Mouse (Mus musculus) splenic B cell, adult 2 months (primary cell): Measurements from ENCODE around the gene Ifi27l2b.

Experiments used
- DNase-seq: peaks from one replicate; pipeline ENCODE4 v3.0.0-alpha.2; 2011; ENCODE audit warnings: low read depth, low spot score
- H3K27me3 ChIP-seq: 2 replicates; pipeline ENCODE4 v1.6.1; 2012; ENCODE audit warnings: mild to moderate bottlenecking, low read length, moderate library complexity, mixed read lengths; ENCODE audit not compliant: control insufficient read depth, poor library complexity, insufficient read depth, severe bottlenecking
- H3K36me3 ChIP-seq: 2 replicates; pipeline ENCODE4 v1.6.1; 2012; ENCODE audit warnings: mild to moderate bottlenecking, low read length, moderate library complexity, mixed read lengths; ENCODE audit not compliant: control insufficient read depth, poor library complexity, insufficient read depth, severe bottlenecking

Ifi27l2b gene

GRCm38 (mm10) chr12:103408144-103408543, 48.9 kb downstream of the Ifi27l2b start:
- Histone ChIP-seq H3K27me3 (no peaks in the 10 kb centered on the region), H3K36me3 (peaks cover 17% of the 10 kb centered on the region)
- DNase-seq: no peak

GRCm38 (mm10) chr12:103407720-103408119, 49.3 kb downstream of the Ifi27l2b start, which contains the start of gene 9330161L09Rik:
TSS of gene 9330161L09Rik (minus strand) at chr12:103407820.
- DNase-seq: no peak
- H3K36me3 ChIP-seq: peaks cover 17% of the 10 kb centered on the region
- no peaks in the 10 kb centered on the region for H3K27me3 ChIP-seq

- no peak for DNase-seq
- no peaks in the 10 kb centered on the region for H3K27me3 ChIP-seq
- peaks cover 7% of the 10 kb centered on the region; the same call in 1 of the 2 replicates for H3K36me3 ChIP-seq
Measured at GRCm38 (mm10) chr12:103404131-103404530, 52.9 kb downstream of the Ifi27l2b start.
